Mouse (Mus musculus) CH12.LX (cell line): Measurements from ENCODE around the gene Nadk2.

ENCODE experiments used
- CHD2 ChIP-seq: IDR thresholded peaks from 2 replicates; pipeline ENCODE4 v1.6.1; 2011; ENCODE audit warnings: low read length, improper control_type of control experiment
- CTCF ChIP-seq, 2 experiments: IDR thresholded peaks in 1 of 2; conservative IDR thresholded peaks in 1 of 2; 2 replicates each; pipeline ENCODE4 v1.5.1; 2011 to 2012; ENCODE audit warnings: low read depth in 2 of 2, low read length in 2 of 2, improper control_type of control experiment in 1 of 2, inconsistent platforms in 1 of 2, mild to moderate bottlenecking in 1 of 2, moderate library complexity in 1 of 2
- EP300 ChIP-seq: IDR thresholded peaks from 2 replicates; pipeline ENCODE4 v1.6.1; 2011; ENCODE audit warnings: low read length, improper control_type of control experiment
- GABPA ChIP-seq: IDR thresholded peaks from 2 replicates; pipeline ENCODE4 v1.6.1; 2012; ENCODE audit warnings: low read depth, low read length, improper control_type of control experiment, inconsistent platforms; ENCODE audit not compliant: insufficient replicate concordance
- HCFC1 ChIP-seq: IDR thresholded peaks from 2 replicates; pipeline ENCODE4 v1.6.1; 2012; ENCODE audit warnings: low read depth, mild to moderate bottlenecking, inconsistent platforms, low read length, improper control_type of control experiment
- JUN ChIP-seq: IDR thresholded peaks from 2 replicates; pipeline ENCODE4 v1.6.1; 2011; ENCODE audit warnings: low read depth, mild to moderate bottlenecking, low read length, improper control_type of control experiment, moderate library complexity; ENCODE audit not compliant: insufficient read depth
- JUND ChIP-seq: conservative IDR thresholded peaks from 2 replicates; pipeline ENCODE4 v1.6.1; 2011; ENCODE audit warnings: low read depth, low read length, improper control_type of control experiment
- MAFK ChIP-seq: IDR thresholded peaks from 2 replicates; pipeline ENCODE4 v1.6.1; 2011; ENCODE audit warnings: low read length, improper control_type of control experiment; ENCODE audit not compliant: insufficient replicate concordance
- MAX ChIP-seq: IDR thresholded peaks from 2 replicates; pipeline ENCODE4 v1.6.1; 2011; ENCODE audit warnings: low read length, improper control_type of control experiment
- MXI1 ChIP-seq: IDR thresholded peaks from 2 replicates; pipeline ENCODE4 v1.6.1; 2011; ENCODE audit warnings: mild to moderate bottlenecking, low read depth, low read length, improper control_type of control experiment
- POLR2A ChIP-seq: IDR thresholded peaks from 2 replicates; pipeline ENCODE4 v1.6.1; 2011; ENCODE audit warnings: low read depth, mild to moderate bottlenecking, improper control_type of control experiment, low read length
- SMC3 ChIP-seq: IDR thresholded peaks from 2 replicates; pipeline ENCODE4 v1.6.1; 2011; ENCODE audit warnings: low read depth, low read length, improper control_type of control experiment
- UBTF ChIP-seq: IDR thresholded peaks from 2 replicates; pipeline ENCODE4 v1.6.1; 2012; ENCODE audit warnings: low read depth, mild to moderate bottlenecking, inconsistent platforms, low read length, improper control_type of control experiment, moderate library complexity
- ZNF384 ChIP-seq: IDR thresholded peaks from 2 replicates; pipeline ENCODE4 v1.6.1; 2012; ENCODE audit warnings: low read depth, low read length, improper control_type of control experiment, inconsistent platforms

- no peak for TF ChIP-seq CTCF (conservative IDR thresholded peaks at IDR 0.05 in 1 of 2, IDR thresholded peaks at IDR 0.05 in 1 of 2; ENCODE audit: low read depth in 2 of 2, low read length in 2 of 2)
- no peak for TF ChIP-seq MAFK
- TF ChIP-seq HCFC1 = no peak
- TF ChIP-seq MAX = no peak
- no peak for TF ChIP-seq SMC3
- TF ChIP-seq GABPA = no peak
- TF ChIP-seq UBTF = no peak
- no peak for TF ChIP-seq JUND
- no peak for TF ChIP-seq MXI1
- TF ChIP-seq POLR2A = no peak
- no peak for TF ChIP-seq CHD2
- TF ChIP-seq ZNF384 = no peak
- TF ChIP-seq EP300 = no peak
- no peak for TF ChIP-seq JUN
Observed at GRCm38 (mm10) chr15:9155325-9155724, 84.3 kb downstream of the Nadk2 start, which contains the start of gene Skp2.
